Mouse (Mus musculus): ENCODE results near the gene Tmem117. TPM values are rescaled to one million over a fixed set of nuclear protein-coding genes. Genes with fewer than 3 reads are reported as not detected.

The Tmem117 gene
- total and polyA plus RNA-seq, 3 experiments = not detected

DNA sequence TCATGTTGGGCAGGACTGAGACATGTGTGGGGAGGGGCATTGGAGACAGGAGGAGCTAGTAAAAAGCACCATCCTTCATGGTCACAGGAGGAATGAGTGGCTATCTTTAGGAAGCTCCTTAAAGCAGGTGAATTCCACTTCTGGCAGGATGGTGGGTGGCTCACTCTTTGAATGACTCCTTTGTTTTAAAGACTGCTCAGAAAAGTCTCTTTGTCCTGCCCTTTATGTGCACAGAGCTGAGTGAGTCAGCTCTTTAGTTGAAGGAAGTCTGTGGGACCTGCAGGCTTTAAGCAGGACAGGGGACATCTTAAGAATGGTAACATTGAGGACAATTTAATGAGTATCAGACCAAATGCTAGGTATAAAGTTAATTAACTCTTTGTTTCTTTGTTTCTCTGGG is 8.1 kb upstream of the Tmem117 start:
- no peak for DNase-seq (ENCODE audit: low read depth, low spot score)
- TF ChIP-seq USF1 (IDR thresholded peaks at IDR 0.05; ENCODE audit: low read depth, low read length) (no peak), TAL1 (IDR thresholded peaks at IDR 0.05; ENCODE audit: low read length) (no peak), CHD2 (IDR thresholded peaks at IDR 0.05; ENCODE audit: low read length) (no peak), TBP (IDR thresholded peaks at IDR 0.05; ENCODE audit: low read depth, low read length) (no peak), GABPA (IDR thresholded peaks at IDR 0.05; ENCODE audit: low read depth, low read length) (no peak), RAD21 (IDR thresholded peaks at IDR 0.05; ENCODE audit: low read depth, low read length) (no peak), SIN3A (IDR thresholded peaks at IDR 0.05; ENCODE audit: low read length) (no peak), MYB (IDR thresholded peaks at IDR 0.05; ENCODE audit: low read depth, low read length) (no peak), POLR2AphosphoS2 (IDR thresholded peaks at IDR 0.05; ENCODE audit: low read length) (no peak), ZNF384 (IDR thresholded peaks at IDR 0.05; ENCODE audit: low read depth, low read length) (no peak)
- Histone ChIP-seq H3K4me3 (ENCODE audit: control insufficient read depth in 1 of 2, insufficient read depth in 1 of 2, low read depth in 2 of 2, low read length in 2 of 2) (no peak overlapping the region), H3K4me1 (ENCODE audit: control insufficient read depth in 1 of 2, insufficient read depth in 2 of 2, low read length in 2 of 2) (peaks cover under 1 to 3% of the 10 kb centered on the region in 2 experiments; a peak in 3 of 4 replicates), H3K36me3 (ENCODE audit: control insufficient read depth in 1 of 2, insufficient read depth in 2 of 2, low read length in 2 of 2) (no peaks in the 10 kb centered on the region), H3K27me3 (ENCODE audit: control insufficient read depth in 1 of 2, insufficient read depth in 2 of 2, low read length in 2 of 2) (no peaks in the 10 kb centered on the region), H3K9me3 (replicated peaks; ENCODE audit: insufficient read depth, low read length) (no peaks in the 10 kb centered on the region), H3K9ac (ENCODE audit: control insufficient read depth, low read depth, low read length, poor library complexity, severe bottlenecking) (no peak overlapping the region), H3K79me2 (ENCODE audit: control insufficient read depth, insufficient read depth, low read length, poor library complexity) (no peaks in the 10 kb centered on the region), H3K27ac (ENCODE audit: control insufficient read depth, low read depth, low read length) (no peak overlapping the region)

DNA sequence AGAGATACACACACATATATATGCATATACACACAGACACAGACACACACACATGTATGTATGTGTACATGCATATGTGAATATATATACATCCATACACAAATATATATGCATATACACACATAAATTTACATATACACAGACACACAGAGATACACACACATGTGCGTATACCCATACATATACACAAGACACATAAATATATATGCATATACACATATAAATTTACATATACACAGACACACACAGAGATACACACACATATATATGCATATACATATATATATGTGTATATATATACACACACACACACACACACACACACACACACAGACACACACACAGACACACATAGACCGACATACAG is 586 bp upstream of the Tmem117 start:
- Histone ChIP-seq H3K27ac (ENCODE audit: control insufficient read depth, low read depth, low read length) (no peak overlapping the region), H3K27me3 (ENCODE audit: control insufficient read depth in 1 of 2, insufficient read depth in 2 of 2, low read length in 2 of 2) (no peaks in the 10 kb centered on the region; a peak in 1 of 4 replicates), H3K4me3 (ENCODE audit: control insufficient read depth in 1 of 2, insufficient read depth in 1 of 2, low read depth in 2 of 2, low read length in 2 of 2) (no peak overlapping the region), H3K4me1 (ENCODE audit: control insufficient read depth in 1 of 2, insufficient read depth in 2 of 2, low read length in 2 of 2) (no peaks in the 10 kb centered on the region), H3K9ac (ENCODE audit: control insufficient read depth, low read depth, low read length, poor library complexity, severe bottlenecking) (no peak overlapping the region), H3K36me3 (ENCODE audit: control insufficient read depth in 1 of 2, insufficient read depth in 2 of 2, low read length in 2 of 2) (no peaks in the 10 kb centered on the region), H3K79me2 (ENCODE audit: control insufficient read depth, insufficient read depth, low read length, poor library complexity) (no peaks in the 10 kb centered on the region), H3K9me3 (replicated peaks; ENCODE audit: insufficient read depth, low read length) (no peaks in the 10 kb centered on the region; the same call in 1 of the 2 replicates)
- DNase-seq (ENCODE audit: low read depth, low spot score) = no peak
- no peak for TF ChIP-seq MEF2A (IDR thresholded peaks at IDR 0.05; ENCODE audit: extremely low read depth, insufficient replicate concordance, low read depth, low read length, poor library complexity, severe bottlenecking)
- TF ChIP-seq ELF1 (IDR thresholded peaks at IDR 0.05; ENCODE audit: low read depth, low read length) = no peak
- TF ChIP-seq CHD2 (IDR thresholded peaks at IDR 0.05; ENCODE audit: low read length) = no peak
- TF ChIP-seq MAFK (IDR thresholded peaks at IDR 0.05; ENCODE audit: borderline replicate concordance, low read depth, low read length) = no peak
- no peak for TF ChIP-seq SMC3 (IDR thresholded peaks at IDR 0.05; ENCODE audit: low read depth, low read length)
- no peak for TF ChIP-seq ZKSCAN1 (IDR thresholded peaks at IDR 0.05; ENCODE audit: low read depth, low read length)
- no peak for TF ChIP-seq POLR2A (IDR thresholded peaks at IDR 0.05; ENCODE audit: control insufficient read depth in 1 of 2, insufficient read depth in 1 of 2, low read depth in 1 of 2, low read length in 2 of 2, poor library complexity in 1 of 2)
- no peak for TF ChIP-seq CTCF (IDR thresholded peaks at IDR 0.05 in 2 of 3, conservative IDR thresholded peaks at IDR 0.05 in 1 of 3; ENCODE audit: control insufficient read depth in 1 of 3, insufficient read depth in 1 of 3, low read depth in 2 of 3, low read length in 3 of 3, poor library complexity in 1 of 3, severe bottlenecking in 1 of 3)
- TF ChIP-seq CHD1 (IDR thresholded peaks at IDR 0.05; ENCODE audit: low read depth, low read length) = no peak
- no peak for TF ChIP-seq MAZ (IDR thresholded peaks at IDR 0.05; ENCODE audit: low read depth, low read length)
- TF ChIP-seq POLR2AphosphoS5 (IDR thresholded peaks at IDR 0.05; ENCODE audit: borderline replicate concordance, low read depth, low read length) = no peak
- no peak for TF ChIP-seq NRF1 (IDR thresholded peaks at IDR 0.05; ENCODE audit: insufficient read depth, low read depth, low read length, poor library complexity, severe bottlenecking)
- no peak for TF ChIP-seq POLR2AphosphoS2 (IDR thresholded peaks at IDR 0.05; ENCODE audit: low read length)
- TF ChIP-seq UBTF (IDR thresholded peaks at IDR 0.05; ENCODE audit: borderline replicate concordance, insufficient read depth, low read depth, low read length) = no peak
- no peak for TF ChIP-seq TAL1 (IDR thresholded peaks at IDR 0.05; ENCODE audit: low read length)
- no peak for TF ChIP-seq HCFC1 (IDR thresholded peaks at IDR 0.05; ENCODE audit: low read depth, low read length)
- no peak for TF ChIP-seq TBP (IDR thresholded peaks at IDR 0.05; ENCODE audit: low read depth, low read length)
- TF ChIP-seq USF2 (IDR thresholded peaks at IDR 0.05; ENCODE audit: borderline replicate concordance in 1 of 2, insufficient read depth in 1 of 2, low read depth in 1 of 2, low read length in 2 of 2) = no peak
